Mouse (Mus musculus): ENCODE measurements around the gene Tbx4. TPM values are rescaled to one million over a fixed set of nuclear protein-coding genes. Genes with fewer than 3 reads are reported as not detected.

Gene Tbx4
- polyA plus RNA-seq (2014; fragmentation: Nextera tagmentation; extraction: Ambion mirVana) = 0.08 and 0.13 TPM in 2 replicates

- Histone ChIP-seq H3K4me3 (ENCODE audit: low read depth, low read length) (no peak within 1 kb of the TSS), H3K9me3 (ENCODE audit: control insufficient read depth, low read length) (no peaks in the 10 kb centered on the region), H3K36me3 (ENCODE audit: control insufficient read depth, insufficient read depth, low read length) (no peaks in the 10 kb centered on the region), H3K9ac (ENCODE audit: low read depth, low read length) (no peak within 1 kb of the TSS), H3K4me2 (replicated peaks; ENCODE audit: low read depth, low read length) (no peak within 1 kb of the TSS), H3K27ac (ENCODE audit: low read depth, low read length) (no peak within 1 kb of the TSS), H3K4me1 (replicated peaks; ENCODE audit: control insufficient read depth, insufficient read depth, low read length) (peaks cover 6% of the 10 kb centered on the region), H3K27me3 (ENCODE audit: control insufficient read depth, insufficient read depth, low read length) (peaks cover 55% of the 10 kb centered on the region)
- no peak for ATAC-seq (ENCODE audit: low FRiP score)
- peak; percentile 43 for DNase-seq (ENCODE audit: low spot score)
- WGBS = 10% methylated on average over 18 of the region's 28 CpGs
Measured at GRCm38 (mm10) chr11:85885665-85886428, at the start of gene Tbx4. Gene Tbx4 (plus strand): TSS chr11:85886422.

- Histone ChIP-seq H3K27ac (ENCODE audit: low read depth, low read length) (no peak overlapping the region), H3K4me1 (replicated peaks; ENCODE audit: control insufficient read depth, insufficient read depth, low read length) (peaks cover 16% of the 10 kb centered on the region), H3K36me3 (ENCODE audit: control insufficient read depth, insufficient read depth, low read length) (no peaks in the 10 kb centered on the region), H3K27me3 (ENCODE audit: control insufficient read depth, insufficient read depth, low read length) (peaks cover 90% of the 10 kb centered on the region), H3K4me2 (replicated peaks; ENCODE audit: low read depth, low read length) (peak overlapping the region; percentile 24), H3K9me3 (ENCODE audit: control insufficient read depth, low read length) (no peaks in the 10 kb centered on the region), H3K9ac (ENCODE audit: low read depth, low read length) (no peak overlapping the region), H3K4me3 (ENCODE audit: low read depth, low read length) (peak overlapping the region; percentile 20)
- peak; percentile 67 for DNase-seq (ENCODE audit: low spot score)
- no peak for ATAC-seq (ENCODE audit: low FRiP score)
- WGBS = 2% methylated on average over 32 of the region's 32 CpGs
Measured at GRCm38 (mm10) chr11:85836523-85837290, 49.5 kb upstream of the Tbx4 start.

- DNase-seq (ENCODE audit: low spot score) (peak; percentile 69), ATAC-seq (ENCODE audit: low FRiP score) (no peak)
- H3K4me2 ChIP-seq (replicated peaks; ENCODE audit: low read depth, low read length) = peak overlapping the region; percentile 25; the same call in 1 of the 2 replicates
- WGBS = 0% methylated on average over 18 of the region's 18 CpGs
- no peak overlapping the region for H3K27ac ChIP-seq (ENCODE audit: low read depth, low read length)
- H3K9me3 ChIP-seq (ENCODE audit: control insufficient read depth, low read length) = no peaks in the 10 kb centered on the region
- H3K27me3 ChIP-seq (ENCODE audit: control insufficient read depth, insufficient read depth, low read length) = peaks cover 89% of the 10 kb centered on the region
- no peak overlapping the region for H3K9ac ChIP-seq (ENCODE audit: low read depth, low read length)
- H3K36me3 ChIP-seq (ENCODE audit: control insufficient read depth, insufficient read depth, low read length) = no peaks in the 10 kb centered on the region
- peaks cover 12% of the 10 kb centered on the region for H3K4me1 ChIP-seq (replicated peaks; ENCODE audit: control insufficient read depth, insufficient read depth, low read length)
- peak overlapping the region; percentile 20 for H3K4me3 ChIP-seq (ENCODE audit: low read depth, low read length)
Measured at GRCm38 (mm10) chr11:85837291-85837647, 49.0 kb upstream of the Tbx4 start.

GRCm38 (mm10) chr11:85837648-85838423 lies 48.4 kb upstream of the Tbx4 start:
- no peaks in the 10 kb centered on the region for H3K36me3 ChIP-seq (ENCODE audit: control insufficient read depth, insufficient read depth, low read length)
- peak overlapping the region; percentile 25 for H3K4me2 ChIP-seq (replicated peaks; ENCODE audit: low read depth, low read length)
- WGBS = under 1% methylated on average over 59 of the region's 67 CpGs
- no peaks in the 10 kb centered on the region for H3K9me3 ChIP-seq (ENCODE audit: control insufficient read depth, low read length)
- peaks cover 90% of the 10 kb centered on the region for H3K27me3 ChIP-seq (ENCODE audit: control insufficient read depth, insufficient read depth, low read length)
- no peak overlapping the region for H3K27ac ChIP-seq (ENCODE audit: low read depth, low read length)
- H3K9ac ChIP-seq (ENCODE audit: low read depth, low read length) = no peak overlapping the region
- peak overlapping the region; percentile 20 for H3K4me3 ChIP-seq (ENCODE audit: low read depth, low read length)
- peaks cover 8% of the 10 kb centered on the region; the same call in 1 of the 2 replicates for H3K4me1 ChIP-seq (replicated peaks; ENCODE audit: control insufficient read depth, insufficient read depth, low read length)
- ATAC-seq (ENCODE audit: low FRiP score) (no peak), DNase-seq (ENCODE audit: low spot score) (peak; percentile 70)

GRCm38 (mm10) chr11:85838424-85839257 lies 47.6 kb upstream of the Tbx4 start:
- DNase-seq (ENCODE audit: low spot score) = peak; percentile 57
- peaks cover 92% of the 10 kb centered on the region for H3K27me3 ChIP-seq (ENCODE audit: control insufficient read depth, insufficient read depth, low read length)
- no peak overlapping the region for H3K9ac ChIP-seq (ENCODE audit: low read depth, low read length)
- ATAC-seq (ENCODE audit: low FRiP score) = no peak
- H3K36me3 ChIP-seq (ENCODE audit: control insufficient read depth, insufficient read depth, low read length) = no peaks in the 10 kb centered on the region
- H3K9me3 ChIP-seq (ENCODE audit: control insufficient read depth, low read length) = no peaks in the 10 kb centered on the region
- 5% methylated on average over 20 of the region's 20 CpGs for WGBS
- H3K4me1 ChIP-seq (replicated peaks; ENCODE audit: control insufficient read depth, insufficient read depth, low read length) = peaks cover 7% of the 10 kb centered on the region; the same call in 1 of the 2 replicates
- no peak overlapping the region for H3K27ac ChIP-seq (ENCODE audit: low read depth, low read length)
- no peak overlapping the region; the same call in 1 of the 2 replicates for H3K4me2 ChIP-seq (replicated peaks; ENCODE audit: low read depth, low read length)
- H3K4me3 ChIP-seq (ENCODE audit: low read depth, low read length) = peak overlapping the region; percentile 20

- Histone ChIP-seq H3K27ac (ENCODE audit: low read depth, low read length) (no peak overlapping the region), H3K36me3 (ENCODE audit: control insufficient read depth, insufficient read depth, low read length) (no peaks in the 10 kb centered on the region), H3K9ac (ENCODE audit: low read depth, low read length) (no peak overlapping the region), H3K4me2 (replicated peaks; ENCODE audit: low read depth, low read length) (no peak overlapping the region; the same call in 1 of the 2 replicates), H3K4me3 (ENCODE audit: low read depth, low read length) (0 out of 2 replicates have a peak overlapping the region, but pooled peaks have one; percentile 4), H3K9me3 (ENCODE audit: control insufficient read depth, low read length) (no peaks in the 10 kb centered on the region), H3K4me1 (replicated peaks; ENCODE audit: control insufficient read depth, insufficient read depth, low read length) (peaks cover 7% of the 10 kb centered on the region; the same call in 1 of the 2 replicates), H3K27me3 (ENCODE audit: control insufficient read depth, insufficient read depth, low read length) (peaks cover 88% of the 10 kb centered on the region)
- DNase-seq (ENCODE audit: low spot score) = peak; percentile 55
- WGBS = 9% methylated on average over 7 of the region's 7 CpGs
- no peak for ATAC-seq (ENCODE audit: low FRiP score)
Measured at GRCm38 (mm10) chr11:85839258-85840030, 46.8 kb upstream of the Tbx4 start.

- peaks cover 84% of the 10 kb centered on the region for H3K27me3 ChIP-seq (ENCODE audit: control insufficient read depth, insufficient read depth, low read length)
- peak overlapping the region; percentile 5 for H3K4me2 ChIP-seq (replicated peaks; ENCODE audit: low read depth, low read length)
- DNase-seq (ENCODE audit: low spot score) = peak; percentile 67
- no peak overlapping the region for H3K27ac ChIP-seq (ENCODE audit: low read depth, low read length)
- ATAC-seq (ENCODE audit: low FRiP score) = no peak
- H3K9me3 ChIP-seq (ENCODE audit: control insufficient read depth, low read length) = no peaks in the 10 kb centered on the region
- H3K4me1 ChIP-seq (replicated peaks; ENCODE audit: control insufficient read depth, insufficient read depth, low read length) = peaks cover 7% of the 10 kb centered on the region; the same call in 1 of the 2 replicates
- H3K36me3 ChIP-seq (ENCODE audit: control insufficient read depth, insufficient read depth, low read length) = no peaks in the 10 kb centered on the region
- 4% methylated on average over 27 of the region's 27 CpGs for WGBS
- no peak overlapping the region for H3K9ac ChIP-seq (ENCODE audit: low read depth, low read length)
- H3K4me3 ChIP-seq (ENCODE audit: low read depth, low read length) = peak overlapping the region; percentile 4; the same call in 1 of the 2 replicates
Measured at GRCm38 (mm10) chr11:85840031-85840802, 46.0 kb upstream of the Tbx4 start.
